Mouse (Mus musculus): ENCODE results near the gene Ssna1. TPM values are rescaled to one million over a fixed set of nuclear protein-coding genes. Genes with fewer than 3 reads are reported as not detected.

The Ssna1 gene
- polyA plus RNA-seq (2015; fragmentation: Nextera tagmentation; extraction: Ambion mirVana): 204 and 207 TPM in 2 replicates

DNA sequence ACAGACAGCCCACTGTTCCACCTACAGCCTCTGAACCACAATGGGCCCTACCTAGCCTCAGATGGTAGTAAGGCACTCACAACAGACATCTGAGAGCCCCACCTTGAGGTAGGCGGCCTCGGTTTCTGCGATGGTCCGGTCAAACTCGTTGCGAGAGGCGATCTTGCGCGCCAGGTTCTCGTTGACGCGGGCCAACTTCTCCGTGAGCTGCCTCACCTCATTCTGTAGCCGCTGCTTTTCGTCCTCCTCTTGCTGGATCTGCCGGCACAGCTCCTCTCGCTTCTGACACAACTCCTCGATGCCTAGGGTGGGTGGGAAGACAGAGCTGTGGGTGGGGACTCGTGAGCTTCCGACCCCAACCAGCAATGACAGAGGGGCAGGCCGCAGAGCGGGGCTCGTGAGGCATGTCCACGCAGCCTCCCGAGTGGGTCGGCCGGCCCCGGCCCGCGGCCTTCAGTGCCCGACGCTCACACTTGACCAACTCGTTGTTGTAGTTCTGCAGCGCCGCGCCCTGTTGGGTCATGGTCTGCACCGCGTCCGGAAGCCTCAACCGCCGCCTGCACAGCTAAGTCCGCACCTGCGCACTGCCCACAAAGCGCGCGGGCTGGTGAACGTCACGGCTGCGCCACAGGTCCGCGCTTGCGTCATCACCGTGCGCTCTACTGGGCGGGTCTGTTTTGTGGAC lies at the start of gene Ssna1, which contains the start of gene Anapc2:
Gene Ssna1, minus strand, starts transcription at position 612 of the 685 bp plus-strand sequence.
Gene Anapc2, plus strand, starts transcription at position 652 of the 685 bp plus-strand sequence.
- Histone ChIP-seq H3K4me2 (peak within 1 kb of the TSS; percentile 93), H3K4me1 (peaks cover 36% of the 10 kb centered on the region), H3K27ac (peak within 1 kb of the TSS; percentile 85), H3K36me3 (peaks cover 61% of the 10 kb centered on the region), H3K9me3 (replicated peaks) (no peaks in the 10 kb centered on the region), H3K27me3 (no peaks in the 10 kb centered on the region), H3K4me3 (replicated peaks) (peak within 1 kb of the TSS; percentile 73), H3K9ac (peak within 1 kb of the TSS; percentile 87)
- ATAC-seq (replicated peaks; ENCODE audit: low FRiP score): peak; percentile 97
- WGBS: under 1% methylated on average over 55 of the region's 55 CpGs

GRCm38 (mm10) chr2:25320084-25320483 lies 47.8 kb upstream of the Ssna1 start:
- Histone ChIP-seq H3K4me3 (replicated peaks) (no peak overlapping the region), H3K4me1 (peaks cover 8% of the 10 kb centered on the region), H3K9me3 (replicated peaks) (no peaks in the 10 kb centered on the region), H3K27ac (no peak overlapping the region), H3K36me3 (no peaks in the 10 kb centered on the region), H3K27me3 (peaks cover 72% of the 10 kb centered on the region), H3K9ac (no peak overlapping the region), H3K4me2 (no peak overlapping the region)
- WGBS: 25% methylated on average over 2 of the region's 2 CpGs
- no peak for ATAC-seq (replicated peaks; ENCODE audit: low FRiP score)

DNA sequence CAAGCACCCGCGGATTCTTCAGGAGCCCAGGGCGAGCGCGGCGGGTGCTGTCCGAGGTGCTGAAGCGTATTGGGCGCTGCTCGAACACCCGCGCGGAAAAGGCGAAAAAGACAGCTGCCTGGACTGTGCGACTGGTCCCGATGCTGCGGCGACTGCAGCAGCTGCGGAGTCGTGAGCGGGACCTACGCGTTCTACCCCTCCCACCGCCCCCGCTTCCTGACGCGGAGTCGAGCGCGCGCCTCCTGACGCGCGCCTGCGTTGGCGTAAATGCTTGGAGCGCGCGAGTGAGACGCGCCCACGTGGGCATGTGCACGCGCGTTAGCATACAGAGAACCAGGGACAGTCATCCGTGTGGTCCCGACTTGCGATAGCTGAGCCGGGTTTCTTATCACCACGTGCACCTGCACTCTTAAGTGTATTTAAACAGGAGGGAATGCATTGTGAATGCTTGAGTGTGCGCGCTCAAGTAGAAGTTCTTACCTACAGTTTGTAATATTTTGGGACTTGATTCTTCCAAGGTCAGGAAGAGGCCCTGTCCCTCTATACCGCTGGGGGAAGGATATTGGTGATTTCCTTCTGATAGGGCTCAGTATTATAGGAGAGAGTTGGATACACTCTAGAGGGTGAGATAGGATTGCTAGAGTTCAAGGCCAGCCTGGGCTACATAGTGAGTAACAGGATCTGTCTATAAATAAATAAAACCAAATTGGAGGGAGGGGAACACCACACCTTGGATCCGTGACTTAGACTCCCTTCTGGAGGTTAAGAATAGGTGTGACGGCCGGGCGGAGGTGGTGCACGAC lies 46.9 kb upstream of the Ssna1 start, which contains the start of gene Grin1:
Gene Grin1, minus strand, starts transcription at position 217 of the 803 bp plus-strand sequence.
- Histone ChIP-seq H3K4me3 (replicated peaks) (peak within 1 kb of the TSS; percentile 38), H3K27me3 (peaks cover 80% of the 10 kb centered on the region), H3K36me3 (no peaks in the 10 kb centered on the region), H3K9ac (no peak within 1 kb of the TSS), H3K4me1 (peaks cover 8% of the 10 kb centered on the region), H3K27ac (no peak within 1 kb of the TSS), H3K9me3 (replicated peaks) (no peaks in the 10 kb centered on the region), H3K4me2 (peak within 1 kb of the TSS; percentile 67)
- 0 out of 2 replicates have a peak, but pooled peaks have one; percentile 58 for ATAC-seq (replicated peaks; ENCODE audit: low FRiP score)
- 9% methylated on average over 58 of the region's 58 CpGs for WGBS

- no peaks in the 10 kb centered on the region for H3K9me3 ChIP-seq (replicated peaks)
- H3K27ac ChIP-seq: no peak overlapping the region
- H3K27me3 ChIP-seq: peaks cover 88% of the 10 kb centered on the region
- peaks cover 8% of the 10 kb centered on the region for H3K4me1 ChIP-seq
- no peaks in the 10 kb centered on the region for H3K36me3 ChIP-seq
- 5% methylated on average over 31 of the region's 31 CpGs for WGBS
- H3K4me3 ChIP-seq (replicated peaks): peak overlapping the region; percentile 38
- no peak for ATAC-seq (replicated peaks; ENCODE audit: low FRiP score)
- peak overlapping the region; percentile 67 for H3K4me2 ChIP-seq
- no peak overlapping the region for H3K9ac ChIP-seq
These were observed 46.1 kb upstream of the Ssna1 start for GRCm38 (mm10) chr2:25318119-25318966.

- H3K9ac ChIP-seq: no peak overlapping the region
- no peak overlapping the region for H3K4me3 ChIP-seq (replicated peaks)
- H3K4me1 ChIP-seq: peaks cover 4% of the 10 kb centered on the region; the same call in 1 of the 2 replicates
- H3K9me3 ChIP-seq (replicated peaks): no peaks in the 10 kb centered on the region
- H3K27me3 ChIP-seq: peaks cover 97% of the 10 kb centered on the region
- WGBS: 6% methylated on average over 11 of the region's 11 CpGs
- no peak for ATAC-seq (replicated peaks; ENCODE audit: low FRiP score)
- no peak overlapping the region for H3K27ac ChIP-seq
- H3K4me2 ChIP-seq: 0 out of 2 replicates have a peak overlapping the region, but pooled peaks have one; percentile 14
- H3K36me3 ChIP-seq: no peaks in the 10 kb centered on the region
These were observed 39.3 kb upstream of the Ssna1 start for GRCm38 (mm10) chr2:25311491-25311891.

DNA sequence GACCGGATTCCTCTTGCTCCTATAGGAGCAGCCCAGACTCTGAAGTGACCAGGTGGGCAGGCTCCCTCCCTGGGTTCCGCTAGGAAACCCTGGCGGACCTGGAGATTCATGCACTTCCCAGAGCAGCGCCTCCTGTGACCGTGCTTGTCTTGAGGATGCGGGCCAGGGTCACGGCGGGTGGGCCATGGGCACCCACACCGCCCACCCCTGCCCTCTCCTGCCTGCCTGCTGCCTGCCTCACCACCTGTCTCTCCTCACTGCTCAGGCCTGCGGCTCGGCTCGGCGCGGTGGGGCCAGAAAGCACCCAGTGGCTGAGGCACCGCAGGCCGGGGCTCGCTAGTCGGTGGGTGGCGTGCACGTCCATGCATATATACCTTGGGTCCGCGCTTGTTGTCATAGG lies 38.7 kb upstream of the Ssna1 start:
- peaks cover 97% of the 10 kb centered on the region for H3K27me3 ChIP-seq
- under 1% methylated on average over 22 of the region's 22 CpGs for WGBS
- 0 out of 2 replicates have a peak overlapping the region, but pooled peaks have one; percentile 14 for H3K4me2 ChIP-seq
- H3K36me3 ChIP-seq: no peaks in the 10 kb centered on the region
- H3K9ac ChIP-seq: no peak overlapping the region
- no peak overlapping the region for H3K27ac ChIP-seq
- H3K4me3 ChIP-seq (replicated peaks): no peak overlapping the region
- H3K9me3 ChIP-seq (replicated peaks): no peaks in the 10 kb centered on the region
- ATAC-seq (replicated peaks; ENCODE audit: low FRiP score): no peak
- H3K4me1 ChIP-seq: peaks cover 4% of the 10 kb centered on the region; the same call in 1 of the 2 replicates

GRCm38 (mm10) chr2:25310180-25310579 lies 37.9 kb upstream of the Ssna1 start:
- Histone ChIP-seq H3K27me3 (peaks cover 97% of the 10 kb centered on the region), H3K4me3 (replicated peaks) (no peak overlapping the region), H3K9ac (no peak overlapping the region), H3K4me2 (no peak overlapping the region), H3K4me1 (peaks cover 6% of the 10 kb centered on the region), H3K36me3 (no peaks in the 10 kb centered on the region), H3K9me3 (replicated peaks) (no peaks in the 10 kb centered on the region), H3K27ac (no peak overlapping the region)
- 54% methylated on average over 10 of the region's 10 CpGs for WGBS
- ATAC-seq (replicated peaks; ENCODE audit: low FRiP score): no peak

GRCm38 (mm10) chr2:25305587-25306359 lies 33.5 kb upstream of the Ssna1 start:
- ATAC-seq (replicated peaks; ENCODE audit: low FRiP score): no peak
- H3K9ac ChIP-seq: no peak overlapping the region
- peak overlapping the region; percentile 69 for H3K4me2 ChIP-seq
- H3K9me3 ChIP-seq (replicated peaks): no peaks in the 10 kb centered on the region
- peak overlapping the region; percentile 46 for H3K4me3 ChIP-seq (replicated peaks)
- H3K27ac ChIP-seq: no peak overlapping the region
- H3K36me3 ChIP-seq: no peaks in the 10 kb centered on the region
- peaks cover 11% of the 10 kb centered on the region for H3K4me1 ChIP-seq
- peaks cover 77% of the 10 kb centered on the region for H3K27me3 ChIP-seq
- 48% methylated on average over 14 of the region's 14 CpGs for WGBS

- WGBS: 2% methylated on average over 44 of the region's 45 CpGs
These were observed 32.7 kb upstream of the Ssna1 start for GRCm38 (mm10) chr2:25304657-25305541.

GRCm38 (mm10) chr2:25303931-25304656 lies 31.9 kb upstream of the Ssna1 start:
- WGBS: 76% methylated on average over 7 of the region's 7 CpGs
- Histone ChIP-seq H3K27me3 (peaks cover 61% of the 10 kb centered on the region), H3K36me3 (no peaks in the 10 kb centered on the region), H3K4me1 (peaks cover 11% of the 10 kb centered on the region), H3K4me2 (peak overlapping the region; percentile 69), H3K9ac (no peak overlapping the region), H3K9me3 (replicated peaks) (no peaks in the 10 kb centered on the region), H3K27ac (no peak overlapping the region), H3K4me3 (replicated peaks) (peak overlapping the region; percentile 46)
- ATAC-seq (replicated peaks; ENCODE audit: low FRiP score): no peak

More at GRCm38 (mm10) chr2:25304657-25305541, 32.7 kb upstream of the Ssna1 start:
- H3K36me3 ChIP-seq: no peaks in the 10 kb centered on the region
- no peak overlapping the region for H3K27ac ChIP-seq
- H3K27me3 ChIP-seq: peaks cover 68% of the 10 kb centered on the region
- H3K9ac ChIP-seq: no peak overlapping the region
- peaks cover 11% of the 10 kb centered on the region for H3K4me1 ChIP-seq
- ATAC-seq (replicated peaks; ENCODE audit: low FRiP score): no peak; the same call in 1 of the 2 replicates
- no peaks in the 10 kb centered on the region for H3K9me3 ChIP-seq (replicated peaks)
- peak overlapping the region; percentile 46 for H3K4me3 ChIP-seq (replicated peaks)
- peak overlapping the region; percentile 69 for H3K4me2 ChIP-seq

All from kidney, embryonic 15.5 days (tissue).